Mouse (Mus musculus): ENCODE measurements at regions not wholly inside any gene's neighbourhood (a gene's known extent, or its start where the extent isn't known, plus 50 kb on each side); places are given as distances from the start of the nearest gene placed in this dataset.
"Not testable (repeated sequence)": the region's sequence is repeated elsewhere in the genome, so short reads cannot be mapped to it uniquely, and the experiment has no call there.

DNA sequence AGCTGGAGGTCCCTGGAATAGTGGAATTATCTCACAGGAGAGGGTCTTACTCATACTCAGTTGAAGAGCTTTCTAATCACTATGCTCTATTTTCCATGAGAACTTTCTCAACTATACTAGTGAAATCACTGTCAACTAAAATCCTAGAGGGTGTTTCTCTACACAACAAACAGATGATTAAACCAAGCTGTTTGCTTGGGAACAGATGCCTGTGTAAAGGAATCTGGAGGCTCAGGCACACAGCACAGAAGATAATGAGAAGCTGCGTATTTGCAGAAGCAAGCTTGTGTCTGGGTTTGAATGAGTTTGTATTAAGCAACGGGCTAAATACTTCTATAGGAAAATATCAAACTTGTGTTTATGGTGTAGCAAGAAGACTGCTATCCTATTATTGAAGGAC lies 202.9 kb upstream of the Myo3a start:
- DNase-seq (ENCODE audit: low read depth), result no peak
- TF ChIP-seq POLR2A (IDR thresholded peaks at IDR 0.05; ENCODE audit: borderline replicate concordance, extremely low read depth, insufficient read depth, insufficient read length, poor library complexity, severe bottlenecking), result no peak
- no peak for TF ChIP-seq CTCF (IDR thresholded peaks at IDR 0.05; ENCODE audit: borderline replicate concordance, extremely low read depth, insufficient read depth, insufficient read length)

DNA sequence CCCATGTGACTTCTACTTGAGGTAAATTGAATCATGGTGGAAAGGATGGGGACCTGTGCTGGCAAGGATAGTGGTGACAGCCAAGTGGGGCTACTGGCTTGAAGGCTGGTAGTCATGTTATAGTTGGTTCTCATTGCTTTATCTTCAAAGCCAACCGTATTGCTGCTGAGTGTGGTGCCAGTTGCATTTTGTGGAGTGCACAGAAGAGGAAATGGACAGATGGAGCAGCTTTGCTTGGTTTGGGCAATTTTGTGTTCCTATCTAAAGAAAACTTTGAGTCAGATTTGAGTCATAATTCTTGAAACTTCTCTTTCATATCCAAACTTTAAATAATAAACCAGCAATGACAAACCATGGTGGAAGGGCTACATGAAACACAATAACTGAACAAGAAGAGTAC lies 200.5 kb upstream of the Myo3a start:
- no peak for DNase-seq (ENCODE audit: low read depth)
- TF ChIP-seq CTCF (IDR thresholded peaks at IDR 0.05; ENCODE audit: borderline replicate concordance, extremely low read depth, insufficient read depth, insufficient read length), result no peak
- no peak for TF ChIP-seq POLR2A (IDR thresholded peaks at IDR 0.05; ENCODE audit: borderline replicate concordance, extremely low read depth, insufficient read depth, insufficient read length, poor library complexity, severe bottlenecking)

DNA sequence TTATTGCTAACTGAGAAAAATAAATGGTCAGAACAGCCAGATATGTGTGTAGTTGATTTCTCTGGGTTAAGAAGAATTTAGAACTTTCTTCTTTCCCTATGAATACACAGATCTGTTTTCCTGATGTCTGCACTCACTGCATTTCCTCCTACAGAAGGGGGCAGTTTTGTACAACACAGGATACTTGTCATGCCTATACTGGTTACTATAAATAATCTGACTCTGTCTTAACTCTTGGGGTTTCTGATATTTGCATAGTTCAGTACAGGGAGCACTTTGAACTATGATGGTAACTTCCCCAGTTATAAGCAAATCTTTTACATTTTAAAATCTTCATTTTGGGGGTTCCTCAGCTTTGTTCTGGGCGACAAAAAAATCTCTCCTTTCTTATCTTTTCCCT lies 198.7 kb upstream of the Myo3a start:
- peak; percentile 56 for DNase-seq (ENCODE audit: low read depth)
- no peak for TF ChIP-seq POLR2A (IDR thresholded peaks at IDR 0.05; ENCODE audit: borderline replicate concordance, extremely low read depth, insufficient read depth, insufficient read length, poor library complexity, severe bottlenecking)
- no peak for TF ChIP-seq CTCF (IDR thresholded peaks at IDR 0.05; ENCODE audit: borderline replicate concordance, extremely low read depth, insufficient read depth, insufficient read length)

DNA sequence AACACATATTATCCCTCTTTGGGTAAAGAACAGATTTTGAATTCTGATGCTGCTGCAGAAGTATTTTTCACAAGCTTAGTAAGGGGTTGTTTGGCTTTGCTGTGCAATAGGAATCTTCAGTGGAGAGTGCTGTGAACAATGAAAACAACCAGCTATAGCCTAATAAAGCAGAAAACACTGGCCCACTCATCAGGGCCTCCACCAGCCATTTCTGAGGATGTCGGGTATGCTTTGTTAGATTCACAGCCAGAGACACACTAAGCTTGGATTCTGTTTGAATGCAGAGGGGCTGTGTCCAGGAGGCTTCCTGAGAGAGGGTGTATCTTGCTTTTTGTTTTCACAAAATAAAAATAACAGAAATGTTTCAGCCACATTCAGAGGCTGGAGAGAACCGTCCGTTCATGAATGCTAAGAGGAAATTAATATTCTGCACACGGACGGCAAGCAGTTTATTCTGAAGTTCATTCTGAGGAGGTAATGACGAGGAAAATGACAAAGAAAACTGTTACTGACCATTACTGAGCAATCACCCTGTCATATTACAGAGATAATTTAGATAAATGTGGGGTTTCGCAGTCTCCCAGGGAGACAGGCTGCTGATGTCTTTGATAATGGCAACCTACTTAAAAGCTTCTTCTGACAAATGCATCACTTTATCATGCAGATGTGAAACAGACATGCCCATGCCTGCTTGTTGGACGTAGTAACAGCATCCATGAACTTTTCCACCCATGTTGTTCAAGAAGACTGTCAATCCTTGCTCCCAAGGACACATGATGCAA lies 198.1 kb upstream of the Myo3a start:
- TF ChIP-seq POLR2A (IDR thresholded peaks at IDR 0.05; ENCODE audit: borderline replicate concordance, extremely low read depth, insufficient read depth, insufficient read length, poor library complexity, severe bottlenecking) (no peak), CTCF (IDR thresholded peaks at IDR 0.05; ENCODE audit: borderline replicate concordance, extremely low read depth, insufficient read depth, insufficient read length) (no peak)
- DNase-seq (ENCODE audit: low read depth), result peak; percentile 93

DNA sequence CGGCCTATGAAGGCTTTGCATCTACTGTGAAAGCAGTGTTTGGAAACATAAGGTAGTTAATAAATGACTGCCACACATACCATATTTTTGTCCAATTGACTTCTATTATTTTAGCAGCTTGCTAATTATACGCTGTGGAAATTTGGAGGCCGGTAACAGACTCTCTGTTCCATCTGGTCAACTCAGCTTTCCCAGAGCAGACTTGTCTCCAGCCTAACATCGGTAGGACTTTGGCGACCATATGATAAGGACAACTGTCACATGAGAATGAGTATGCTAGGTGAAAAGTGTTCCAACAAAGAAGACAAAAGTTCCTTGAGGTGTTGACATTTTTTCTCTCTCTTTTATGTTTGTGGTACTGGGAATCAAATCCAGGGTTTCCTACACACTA lies 197.5 kb upstream of the Myo3a start:
- DNase-seq (ENCODE audit: low read depth), result no peak
- TF ChIP-seq CTCF (IDR thresholded peaks at IDR 0.05; ENCODE audit: borderline replicate concordance, extremely low read depth, insufficient read depth, insufficient read length) (no peak), POLR2A (IDR thresholded peaks at IDR 0.05; ENCODE audit: borderline replicate concordance, extremely low read depth, insufficient read depth, insufficient read length, poor library complexity, severe bottlenecking) (no peak)

DNA sequence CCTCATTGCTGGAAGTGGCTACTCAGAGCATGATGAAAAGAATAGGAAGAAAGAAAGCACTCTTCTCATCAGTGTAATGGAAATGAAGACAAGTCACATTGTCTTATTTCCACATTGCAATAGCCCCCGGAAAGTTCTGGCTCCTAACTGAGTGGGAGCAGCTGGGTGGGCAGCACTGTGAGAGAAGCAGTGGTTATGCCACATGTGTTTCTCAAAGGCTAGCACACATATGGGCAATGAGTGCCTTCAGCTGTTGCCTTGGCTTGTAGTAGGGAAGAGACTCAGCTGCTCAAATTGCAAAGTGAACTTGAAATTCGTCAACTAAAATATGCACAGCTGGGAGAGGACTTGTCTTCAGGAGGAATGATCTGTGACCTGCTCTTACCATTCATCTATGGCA lies 190.5 kb upstream of the Myo3a start:
- TF ChIP-seq CTCF (IDR thresholded peaks at IDR 0.05; ENCODE audit: borderline replicate concordance, extremely low read depth, insufficient read depth, insufficient read length) (no peak), POLR2A (IDR thresholded peaks at IDR 0.05; ENCODE audit: borderline replicate concordance, extremely low read depth, insufficient read depth, insufficient read length, poor library complexity, severe bottlenecking) (no peak)
- no peak for DNase-seq (ENCODE audit: low read depth)

DNA sequence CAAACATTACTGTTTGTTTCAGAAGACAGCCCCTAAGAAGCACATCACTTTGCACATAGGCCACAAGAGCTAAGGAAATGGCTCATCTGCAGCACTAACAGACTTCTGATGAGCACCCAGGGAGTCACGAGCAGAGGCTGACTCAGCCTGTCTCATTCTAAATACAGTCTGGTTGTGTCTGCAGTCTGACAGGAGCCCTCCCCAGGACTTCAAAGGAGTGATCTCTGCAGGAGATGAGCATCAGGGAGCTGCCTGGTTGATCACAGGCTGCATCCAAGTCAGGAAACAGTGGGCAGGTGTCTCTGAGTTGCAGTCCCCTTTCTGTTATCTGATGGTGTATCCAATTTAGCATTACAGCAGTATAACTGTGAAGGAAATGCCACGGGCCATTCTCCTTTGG lies 188.5 kb upstream of the Myo3a start:
- DNase-seq (ENCODE audit: low read depth), result peak; percentile 60
- TF ChIP-seq POLR2A (IDR thresholded peaks at IDR 0.05; ENCODE audit: borderline replicate concordance, extremely low read depth, insufficient read depth, insufficient read length, poor library complexity, severe bottlenecking) (no peak), CTCF (IDR thresholded peaks at IDR 0.05; ENCODE audit: borderline replicate concordance, extremely low read depth, insufficient read depth, insufficient read length) (no peak)

DNA sequence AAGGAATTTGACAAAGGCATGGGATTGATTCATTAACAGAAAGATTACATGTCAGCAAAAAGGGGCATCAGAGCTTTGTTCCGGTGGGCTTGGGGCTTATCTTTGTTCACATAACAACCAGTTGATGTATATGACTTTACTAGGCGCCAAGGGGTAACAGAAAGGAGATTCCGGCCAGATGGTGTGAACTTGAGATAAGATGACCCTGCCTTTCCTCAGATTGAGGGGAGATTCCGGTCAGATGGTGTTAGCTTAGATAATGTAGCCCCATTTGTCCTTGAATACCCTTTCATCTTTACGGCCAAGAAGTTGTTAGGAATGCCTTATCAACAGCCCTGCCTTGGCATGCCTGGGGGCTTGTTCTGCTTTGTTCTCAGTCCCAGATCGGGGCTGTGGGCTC lies 183.4 kb upstream of the Myo3a start:
- not testable (repeated sequence) for DNase-seq (ENCODE audit: low read depth)

DNA sequence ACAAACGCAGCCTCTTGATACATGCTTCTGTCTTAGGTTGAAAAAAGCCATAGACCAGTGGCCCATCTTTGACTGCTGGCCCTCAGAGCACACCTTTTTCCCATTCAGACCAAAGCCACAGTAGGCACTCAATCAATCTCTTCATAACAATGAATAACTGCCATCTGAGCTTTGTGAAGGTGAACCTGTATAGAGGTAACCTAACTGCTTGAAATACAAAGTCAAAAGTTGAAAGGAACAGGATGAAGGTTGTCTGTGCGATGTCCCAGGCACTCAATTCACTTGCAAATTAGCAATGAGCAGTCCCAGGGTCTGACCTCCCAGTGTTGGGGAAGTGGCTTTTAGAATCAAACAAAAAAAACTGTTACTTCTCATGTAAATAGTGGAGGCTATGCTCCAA lies 182.4 kb upstream of the Myo3a start:
- DNase-seq (ENCODE audit: low read depth), result no peak
- TF ChIP-seq CTCF (IDR thresholded peaks at IDR 0.05; ENCODE audit: borderline replicate concordance, extremely low read depth, insufficient read depth, insufficient read length) (no peak), POLR2A (IDR thresholded peaks at IDR 0.05; ENCODE audit: borderline replicate concordance, extremely low read depth, insufficient read depth, insufficient read length, poor library complexity, severe bottlenecking) (no peak)

DNA sequence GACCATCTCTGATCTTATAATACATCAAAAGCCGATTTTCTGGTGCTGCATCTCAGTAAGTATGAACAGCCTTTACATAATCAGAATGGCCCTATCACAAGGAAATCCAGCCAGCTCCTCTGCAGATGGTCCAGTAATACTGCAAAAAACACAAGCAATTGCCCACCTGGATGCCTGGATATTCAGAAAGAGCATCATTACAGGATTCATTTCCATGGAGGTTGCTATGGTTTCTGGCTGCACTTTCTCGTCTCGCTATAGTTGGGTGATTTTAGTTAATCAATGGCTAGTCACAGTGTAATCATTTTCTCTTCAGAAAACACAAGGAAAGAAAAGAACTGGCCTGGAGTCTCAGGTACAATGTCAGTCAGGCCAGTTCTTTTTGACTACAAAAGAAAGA lies 179.8 kb upstream of the Myo3a start:
- DNase-seq (ENCODE audit: low read depth), result peak; percentile 72
- no peak for TF ChIP-seq CTCF (IDR thresholded peaks at IDR 0.05; ENCODE audit: borderline replicate concordance, extremely low read depth, insufficient read depth, insufficient read length)
- TF ChIP-seq POLR2A (IDR thresholded peaks at IDR 0.05; ENCODE audit: borderline replicate concordance, extremely low read depth, insufficient read depth, insufficient read length, poor library complexity, severe bottlenecking), result no peak

DNA sequence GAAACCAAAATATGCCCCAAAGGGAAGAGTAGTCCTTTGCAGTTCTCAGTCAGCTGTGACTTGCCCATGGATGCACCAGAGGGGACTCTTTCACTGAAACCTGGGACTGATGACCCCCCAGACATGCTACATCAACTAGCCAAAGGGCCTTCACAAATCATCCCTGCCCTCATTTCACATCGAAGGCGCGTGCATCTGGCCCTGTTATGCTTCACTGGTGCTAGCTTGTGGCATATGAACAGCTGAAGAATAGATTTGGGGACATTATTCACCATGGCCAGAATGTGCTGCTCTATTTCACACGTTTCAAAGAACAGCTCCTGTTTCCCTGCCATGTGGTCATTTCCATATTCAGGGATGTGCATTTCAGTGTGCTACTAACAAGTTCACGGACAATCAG lies 160.8 kb upstream of the Myo3a start:
- TF ChIP-seq POLR2A (IDR thresholded peaks at IDR 0.05; ENCODE audit: borderline replicate concordance, extremely low read depth, insufficient read depth, insufficient read length, poor library complexity, severe bottlenecking) (no peak), CTCF (IDR thresholded peaks at IDR 0.05; ENCODE audit: borderline replicate concordance, extremely low read depth, insufficient read depth, insufficient read length) (no peak)
- DNase-seq (ENCODE audit: low read depth), result peak; percentile 58

DNA sequence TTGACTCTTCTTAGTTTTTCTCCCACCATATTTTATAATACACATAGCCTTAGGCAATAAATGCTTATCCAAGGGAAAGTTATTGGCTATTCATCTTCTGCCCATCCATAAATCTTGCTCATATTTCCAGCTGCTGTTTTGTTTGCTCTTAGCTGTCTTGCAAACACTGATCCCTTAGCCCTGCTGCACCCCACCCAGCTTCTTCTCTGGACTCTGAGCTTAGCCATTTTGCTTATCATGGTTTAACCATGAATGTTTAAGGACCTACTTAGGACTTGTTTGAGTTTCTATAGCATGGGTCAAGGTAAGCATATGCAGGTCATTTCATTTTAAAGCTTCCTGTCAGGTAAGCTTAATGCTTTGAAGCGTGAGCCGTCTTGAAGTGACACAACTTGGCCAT lies 130.5 kb upstream of the Myo3a start:
- no peak for DNase-seq (ENCODE audit: low read depth)
- TF ChIP-seq POLR2A (IDR thresholded peaks at IDR 0.05; ENCODE audit: borderline replicate concordance, extremely low read depth, insufficient read depth, insufficient read length, poor library complexity, severe bottlenecking), result no peak
- TF ChIP-seq CTCF (IDR thresholded peaks at IDR 0.05; ENCODE audit: borderline replicate concordance, extremely low read depth, insufficient read depth, insufficient read length), result no peak

Data from brain, embryonic 14.5 days (tissue).